Comparison of ENCODE assay signal across 9 mouse cellular contexts in the genomic region with DNA sequence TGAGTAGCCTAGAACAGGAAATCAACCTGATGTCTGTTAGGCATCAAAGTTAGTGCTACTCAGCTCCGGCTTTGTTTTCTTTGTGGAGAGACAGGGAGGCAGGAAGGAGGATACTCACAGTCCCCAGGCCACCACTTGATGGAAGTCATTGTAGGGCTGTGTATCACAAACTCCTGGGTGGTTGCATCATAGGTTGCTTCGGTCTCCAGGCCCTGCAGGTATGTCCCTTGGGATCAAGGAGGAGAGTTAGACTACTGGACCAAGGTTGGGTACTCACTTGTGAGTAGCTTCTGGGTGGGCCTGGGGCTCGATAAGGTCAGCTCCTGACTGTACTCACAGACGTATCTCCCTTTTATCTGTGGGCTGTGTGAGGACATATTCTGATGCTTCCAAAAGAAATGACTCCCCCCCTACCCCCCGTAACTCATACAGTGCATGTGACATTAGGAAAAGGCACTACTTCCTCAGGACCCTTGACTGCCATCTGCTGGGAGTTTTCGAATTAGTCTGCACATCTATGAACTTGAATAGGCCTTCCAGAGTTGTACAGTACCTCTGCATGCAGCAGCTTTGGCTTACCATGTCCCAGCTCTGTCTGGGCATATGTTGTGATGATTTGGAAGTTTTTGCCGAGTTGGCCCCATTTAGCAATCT. TPM values are rescaled to one million over a fixed set of nuclear protein-coding genes. Genes with fewer than 3 reads are reported as not detected.
A peak's percentile ranks its signal among the peaks of the same experiment; 100 is the strongest.
DNase-seq lines count a peak whose midpoint lies in the region; ATAC-seq and TF ChIP-seq lines count a peak whose summit lies in the region.
"Had no signal": no experiment of that assay in that cellular context is flagged by ENCODE, and none has a peak within 500 bp of the region (broad histone marks: within the 10 kb centered on the region; RNA-seq: fewer than 3 reads in every experiment).

No protein-coding gene starts in this region.

- H3K27ac ChIP-seq in midbrain, embryonic 11.5 days (ENCODE audit: low read depth, low read length) = no peak overlapping the region
- no peak overlapping the region for H3K27ac ChIP-seq in midbrain, embryonic 10.5 days (replicated peaks)
- H3K27ac ChIP-seq in forebrain, embryonic 16.5 days (ENCODE audit: low read length) = no peak overlapping the region
- no peak overlapping the region for H3K27ac ChIP-seq in intestine, postnatal 0 days (ENCODE audit: low read depth, low read length)
- H3K27ac ChIP-seq: limb, embryonic 12.5 days had no signal

- no peaks in the 10 kb centered on the region for H3K9me3 ChIP-seq in midbrain, embryonic 11.5 days (ENCODE audit: control insufficient read depth, low read length)
- H3K9me3 ChIP-seq in midbrain, embryonic 10.5 days (replicated peaks) = no peaks in the 10 kb centered on the region
- H3K9me3 ChIP-seq in forebrain, embryonic 16.5 days (ENCODE audit: control insufficient read depth, low read length) = no peaks in the 10 kb centered on the region
- H3K9me3 ChIP-seq in intestine, postnatal 0 days (ENCODE audit: control insufficient read depth) = no peaks in the 10 kb centered on the region
- H3K9me3 ChIP-seq: limb, embryonic 12.5 days had no signal

- intact Hi-C loops in left cerebral cortex, postnatal 25 days (cut with DNase I) = loop anchor here (5.0 kb wide), 2 partner anchors 163 to 288 kb away; no protein-coding TSS in a partner anchor

- TF ChIP-seq CTCF in intestine, postnatal 0 days (IDR thresholded peaks at IDR 0.05; ENCODE audit: low read depth) = peak; percentile 81

- no peak overlapping the region for H3K4me2 ChIP-seq in midbrain, embryonic 11.5 days
- H3K4me2 ChIP-seq in forebrain, embryonic 16.5 days (ENCODE audit: low read length) = no peak overlapping the region
- H3K4me2 ChIP-seq in intestine, postnatal 0 days (replicated peaks; ENCODE audit: low read depth) = no peak overlapping the region
- H3K4me2 ChIP-seq: limb, embryonic 12.5 days had no signal

- ATAC-seq in midbrain, embryonic 11.5 days (ENCODE audit: low FRiP score) = no peak
- ATAC-seq in forebrain, embryonic 16.5 days = peak; percentile 77
- no peak for ATAC-seq in intestine, postnatal 0 days

- no peak overlapping the region for H3K9ac ChIP-seq in midbrain, embryonic 11.5 days (ENCODE audit: low read length)
- no peak overlapping the region for H3K9ac ChIP-seq in forebrain, embryonic 16.5 days (replicated peaks; ENCODE audit: low read depth, low read length)
- no peak overlapping the region for H3K9ac ChIP-seq in intestine, postnatal 0 days (ENCODE audit: low read depth, low read length)
- H3K9ac ChIP-seq: limb, embryonic 12.5 days had no signal

- 79% methylated on average over 7 of the region's 7 CpGs for WGBS in midbrain, embryonic 11.5 days
- 77% methylated on average over 7 of the region's 7 CpGs for WGBS in midbrain, embryonic 10.5 days
- WGBS in forebrain, embryonic 16.5 days = 75% methylated on average over 7 of the region's 7 CpGs
- 68% methylated on average over 7 of the region's 7 CpGs for WGBS in intestine, postnatal 0 days

- H3K27me3 ChIP-seq in midbrain, embryonic 11.5 days (ENCODE audit: control insufficient read depth, insufficient read depth, low read length) = no peaks in the 10 kb centered on the region
- H3K27me3 ChIP-seq in midbrain, embryonic 10.5 days (ENCODE audit: low read depth, poor library complexity, severe bottlenecking) = no peaks in the 10 kb centered on the region
- no peaks in the 10 kb centered on the region for H3K27me3 ChIP-seq in forebrain, embryonic 16.5 days (replicated peaks; ENCODE audit: control insufficient read depth, insufficient read depth, low read length)
- no peaks in the 10 kb centered on the region for H3K27me3 ChIP-seq in intestine, postnatal 0 days (replicated peaks; ENCODE audit: control insufficient read depth, insufficient read depth, low read length)
- H3K27me3 ChIP-seq: limb, embryonic 12.5 days had no signal

- no peaks in the 10 kb centered on the region for H3K4me1 ChIP-seq in midbrain, embryonic 11.5 days (ENCODE audit: control insufficient read depth, insufficient read depth, low read length)
- no peaks in the 10 kb centered on the region for H3K4me1 ChIP-seq in midbrain, embryonic 10.5 days
- no peaks in the 10 kb centered on the region for H3K4me1 ChIP-seq in forebrain, embryonic 16.5 days (replicated peaks; ENCODE audit: control insufficient read depth, insufficient read depth, low read length)
- peaks cover 2% of the 10 kb centered on the region; the same call in 1 of the 2 replicates for H3K4me1 ChIP-seq in intestine, postnatal 0 days (replicated peaks; ENCODE audit: control insufficient read depth, insufficient read depth, low read length)

- DNase-seq in midbrain, embryonic 11.5 days (ENCODE audit: low spot score, missing footprints) = peak; percentile 86
- DNase-seq in midbrain, embryonic 10.5 days (ENCODE audit: low spot score) = no peak
- peak; percentile 22 for DNase-seq in brain, embryonic 18.5 days (ENCODE audit: low read depth, low spot score)
- DNase-seq in left cerebral cortex, postnatal 25 days (ENCODE audit: low spot score in 2 of 2) = peak; percentile 59 to 72
- DNase-seq in naive thymus-derived CD4-positive, alpha-beta T cell, adult 2 months (ENCODE audit: low read depth) = peak; percentile 56
- DNase-seq in thymus, postnatal 14 days = peak; percentile 80

- no peak overlapping the region for H3K4me3 ChIP-seq in midbrain, embryonic 11.5 days (ENCODE audit: low read depth, low read length)
- no peak overlapping the region for H3K4me3 ChIP-seq in midbrain, embryonic 10.5 days
- H3K4me3 ChIP-seq in forebrain, embryonic 16.5 days (replicated peaks; ENCODE audit: low read length) = no peak overlapping the region
- H3K4me3 ChIP-seq in intestine, postnatal 0 days (ENCODE audit: low read depth, low read length) = no peak overlapping the region
- H3K4me3 ChIP-seq: limb, embryonic 12.5 days had no signal

- no peaks in the 10 kb centered on the region for H3K36me3 ChIP-seq in midbrain, embryonic 11.5 days (ENCODE audit: control insufficient read depth, insufficient read depth, low read length)
- no peaks in the 10 kb centered on the region for H3K36me3 ChIP-seq in midbrain, embryonic 10.5 days
- no peaks in the 10 kb centered on the region for H3K36me3 ChIP-seq in forebrain, embryonic 16.5 days (ENCODE audit: control insufficient read depth, insufficient read depth)
- H3K36me3 ChIP-seq in intestine, postnatal 0 days (ENCODE audit: control insufficient read depth, insufficient read depth) = no peaks in the 10 kb centered on the region
- H3K36me3 ChIP-seq: limb, embryonic 12.5 days had no signal

RNA-seq across cellular contexts. Expression of gene Acox2, which starts 4.0 kb away (rescaled TPM):
- not detected in 2 replicates for polyA plus RNA-seq in midbrain, embryonic 11.5 days (2014; fragmentation: Nextera tagmentation; extraction: Ambion mirVana)
- polyA plus RNA-seq in midbrain, embryonic 10.5 days (2016; fragmentation: Nextera tagmentation; extraction: Ambion mirVana) = 0.05 TPM in 1 of 2 replicates, not detected in the other
- polyA plus RNA-seq in forebrain, embryonic 16.5 days (2015; fragmentation: Nextera tagmentation; extraction: Ambion mirVana) = 0.44 TPM in 1 of 2 replicates, not detected in the other
- polyA plus RNA-seq in intestine, postnatal 0 days (2015; fragmentation: Nextera tagmentation; extraction: Ambion mirVana) = 9.3 and 10.8 TPM in 2 replicates
- total RNA-seq in left cerebral cortex, postnatal 25 days (2021) = not detected
- polyA plus RNA-seq: limb, embryonic 12.5 days had no signal

RNA-seq across cellular contexts. Expression of gene Kctd6, which starts 41.3 kb away (rescaled TPM):
- 8.2 and 10.8 TPM in 2 replicates for polyA plus RNA-seq in midbrain, embryonic 11.5 days (2014; fragmentation: Nextera tagmentation; extraction: Ambion mirVana)
- polyA plus RNA-seq in midbrain, embryonic 10.5 days (2016; fragmentation: Nextera tagmentation; extraction: Ambion mirVana) = 2.4 and 2.6 TPM in 2 replicates
- 7.2 and 8.1 TPM in 2 replicates for polyA plus RNA-seq in forebrain, embryonic 16.5 days (2015; fragmentation: Nextera tagmentation; extraction: Ambion mirVana)
- 18.8 and 19.5 TPM in 2 replicates for polyA plus RNA-seq in intestine, postnatal 0 days (2015; fragmentation: Nextera tagmentation; extraction: Ambion mirVana)
- 10 to 100 TPM; 40.5 to 43.5 TPM for total RNA-seq in left cerebral cortex, postnatal 25 days (2021)
